Comparison of ENCODE assay signal across 40 mouse cellular contexts in the genomic region with DNA sequence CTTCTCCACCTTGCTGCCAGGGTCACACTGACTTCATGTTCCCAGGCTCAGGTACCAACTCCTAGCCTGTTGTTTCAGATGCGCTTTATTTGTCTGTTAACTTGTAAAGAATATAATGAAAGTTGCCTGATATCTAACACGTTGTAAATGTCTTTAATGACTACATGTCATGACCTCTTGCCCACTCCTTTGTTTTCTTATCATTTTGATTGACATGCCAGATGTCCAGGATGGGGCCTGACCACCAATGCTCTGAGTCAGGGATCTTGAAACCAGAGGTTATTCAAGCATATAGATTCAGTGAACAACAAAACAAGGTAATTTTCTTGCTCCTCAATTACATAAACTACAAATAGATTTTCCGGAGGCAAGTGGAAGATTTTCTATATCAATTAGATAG. TPM values are rescaled to one million over a fixed set of nuclear protein-coding genes. Genes with fewer than 3 reads are reported as not detected.
"Had no signal": no experiment of that assay in that cellular context is flagged by ENCODE, and none has a peak within 500 bp of the region (broad histone marks: within the 10 kb centered on the region; RNA-seq: fewer than 3 reads in every experiment).

No protein-coding gene starts in this region.

- H3K27me3 ChIP-seq: embryonic facial prominence, embryonic 12.5 days; embryonic facial prominence, embryonic 13.5 days; embryonic facial prominence, embryonic 15.5 days; forebrain, embryonic 12.5 days; forebrain, embryonic 13.5 days; forebrain, embryonic 15.5 days had no signal

- H3K4me2 ChIP-seq: embryonic facial prominence, embryonic 12.5 days; embryonic facial prominence, embryonic 13.5 days; embryonic facial prominence, embryonic 15.5 days; forebrain, embryonic 12.5 days; forebrain, embryonic 13.5 days; forebrain, embryonic 15.5 days had no signal

- H3K4me3 ChIP-seq: embryonic facial prominence, embryonic 10.5 days; embryonic facial prominence, embryonic 12.5 days; embryonic facial prominence, embryonic 13.5 days; embryonic facial prominence, embryonic 15.5 days; erythroblast, embryonic 14.5 days; forebrain, embryonic 10.5 days; forebrain, embryonic 12.5 days; forebrain, embryonic 13.5 days; forebrain, embryonic 15.5 days; gastrocnemius, adult 2 months; heart, adult 2 months; heart, embryonic 10.5 days had no signal

- DNase-seq: cerebellum, adult 8-10 months; cerebellum, adult 9-10 months; cerebellum, adult 9-11 months; cerebellum, postnatal 10 days; cerebellum, postnatal 14 days; cerebellum, postnatal 25 days; cerebellum, postnatal 36 days; forebrain, postnatal 0 days; gastrocnemius, adult 2 months; gastrocnemius, postnatal 10 days; gastrocnemius, postnatal 14 days; gastrocnemius, postnatal 25 days; gastrocnemius, postnatal 36 days; heart, adult 11 months; heart, adult 18-20 months; heart, adult 2 months had no signal

- H3K36me3 ChIP-seq: embryonic facial prominence, embryonic 10.5 days; embryonic facial prominence, embryonic 12.5 days; embryonic facial prominence, embryonic 13.5 days; embryonic facial prominence, embryonic 15.5 days; forebrain, embryonic 10.5 days; forebrain, embryonic 12.5 days; forebrain, embryonic 15.5 days; heart, embryonic 10.5 days had no signal

RNA-seq across cellular contexts. Expression of a gene that starts 23.5 kb away (rescaled TPM):
- total RNA-seq: common myeloid progenitor, adult 5-6 weeks; forebrain, postnatal 0 days; gastrocnemius, adult 18-20 months; gastrocnemius, adult 2 months; gastrocnemius, adult 8-10 months; gastrocnemius, postnatal 10 days; gastrocnemius, postnatal 14 days; gastrocnemius, postnatal 25 days; gastrocnemius, postnatal 36 days; gastrocnemius, postnatal 4 days; granulocyte monocyte progenitor cell, adult 5-6 weeks; heart, adult 18-20 months; heart, adult 2 months; heart, adult 8-10 months had no signal
- polyA plus RNA-seq: cortical plate, adult 2 months; embryonic facial prominence, embryonic 10.5 days; embryonic facial prominence, embryonic 11.5 days; embryonic facial prominence, embryonic 12.5 days; embryonic facial prominence, embryonic 13.5 days; embryonic facial prominence, embryonic 14.5 days; embryonic facial prominence, embryonic 15.5 days; erythroblast, embryonic 14.5 days; forebrain, embryonic 10.5 days; forebrain, embryonic 11.5 days; forebrain, embryonic 12.5 days; forebrain, embryonic 13.5 days; forebrain, embryonic 14.5 days; forebrain, embryonic 15.5 days; forebrain, embryonic 16.5 days; forebrain, postnatal 0 days; frontal cortex, adult 2 months; gonadal fat pad, adult 2 months; heart, adult 2 months; heart, embryonic 10.5 days had no signal
